In the genomic region with DNA sequence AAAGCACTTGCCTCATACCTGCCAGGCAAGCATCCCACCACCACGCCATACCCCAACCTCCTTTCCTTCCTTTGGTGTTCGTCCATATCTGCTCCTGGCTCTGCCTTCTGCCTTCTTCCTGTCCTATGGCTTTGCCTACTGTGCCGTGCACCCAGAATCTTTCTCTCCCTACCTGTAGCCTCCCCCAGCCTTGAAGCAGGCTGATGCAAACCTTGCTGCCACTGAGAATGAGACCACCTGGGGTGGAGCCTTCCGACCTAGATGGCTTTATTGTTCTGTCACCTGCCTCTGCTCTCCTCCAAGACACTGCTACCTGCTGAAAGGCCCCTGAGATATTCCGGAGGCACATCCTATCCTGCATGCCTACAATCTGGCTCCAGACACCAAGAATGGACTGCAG, we compare ENCODE assay signal across 17 mouse cellular contexts. TPM values are rescaled to one million over a fixed set of nuclear protein-coding genes. Genes with fewer than 3 reads are reported as not detected.
DNase-seq lines count a peak whose midpoint lies in the region; TF ChIP-seq lines count a peak whose summit lies in the region.
"Not testable (repeated sequence)": the region's sequence is repeated elsewhere in the genome, so short reads cannot be mapped to it uniquely, and the experiment has no call there.
"Had no signal": no experiment of that assay in that cellular context is flagged by ENCODE, and none has a peak within 500 bp of the region (broad histone marks: within the 10 kb centered on the region; RNA-seq: fewer than 3 reads in every experiment).

No protein-coding gene starts in this region.

- TF ChIP-seq CTCF in E14TG2a.4 (conservative IDR thresholded peaks at IDR 0.05; ENCODE audit: low read length); ES-Bruce4 (IDR thresholded peaks at IDR 0.05; ENCODE audit: low read depth, low read length): not testable (repeated sequence)

- peaks cover 17% of the 10 kb centered on the region for H3K9me3 ChIP-seq in E14TG2a.4 (ENCODE audit: low read length)
- H3K9me3 ChIP-seq in ES-Bruce4 (replicated peaks; ENCODE audit: control insufficient read depth, insufficient read depth, low read length, poor library complexity, severe bottlenecking); ES-E14 (ENCODE audit: control insufficient read depth, insufficient read depth, low read depth, low read length): not testable (repeated sequence)

- H3K27me3 ChIP-seq in E14TG2a.4 (ENCODE audit: insufficient read depth, low read length); ES-Bruce4 (ENCODE audit: control insufficient read depth, insufficient read depth, low read length, poor library complexity, severe bottlenecking): not testable (repeated sequence)

- H3K27ac ChIP-seq in ES-Bruce4 (ENCODE audit: insufficient read depth, low read length) (peak overlapping the region; percentile 65), ES-E14 (ENCODE audit: insufficient read depth, low read depth, low read length, poor library complexity, severe bottlenecking) (0 out of 2 replicates have a peak overlapping the region, but pooled peaks have one; percentile 3)

- H3K9ac ChIP-seq in ES-Bruce4 (ENCODE audit: low read depth, poor library complexity, severe bottlenecking); ES-E14 (ENCODE audit: insufficient read depth, low read depth, low read length, poor library complexity, severe bottlenecking): not testable (repeated sequence)

- not testable (repeated sequence) for TF ChIP-seq POLR2A in ES-Bruce4 (IDR thresholded peaks at IDR 0.05; ENCODE audit: insufficient read depth, low read length)

- peaks cover 53% of the 10 kb centered on the region for H3K4me1 ChIP-seq in E14TG2a.4 (replicated peaks; ENCODE audit: low read depth, low read length)
- not testable (repeated sequence) for H3K4me1 ChIP-seq in ES-Bruce4 (ENCODE audit: control insufficient read depth, insufficient read depth, low read length); ES-E14 (ENCODE audit: control insufficient read depth in 2 of 2, insufficient read depth in 2 of 2, low read length in 2 of 2, poor library complexity in 1 of 2)

- in situ Hi-C loops in ES-E14 (cut with MboI; ENCODE audit: low sequenced_read_pairs in 2 of 2, unreplicated experiment in 2 of 2) = not testable (repeated sequence)

- peak; percentile 37 for DNase-seq in ES-CJ7 (ENCODE audit: low read depth, low spot score)
- not testable (repeated sequence) for DNase-seq in ES-E14 (ENCODE audit: low read depth, low spot score)
- DNase-seq in R1 (ENCODE audit: low read depth, low spot score) = peak; percentile 65
- peak; percentile 79 for DNase-seq in heart, adult 11 months

- H3K36me3 ChIP-seq in E14TG2a.4 (ENCODE audit: insufficient read depth, low read length); ES-Bruce4 (ENCODE audit: control insufficient read depth, insufficient read depth, low read length, poor library complexity, severe bottlenecking); ES-E14 (ENCODE audit: control insufficient read depth, insufficient read depth, low read length, poor library complexity, severe bottlenecking): not testable (repeated sequence)

- peak; percentile 66 for TF ChIP-seq EP300 in ES-Bruce4 (IDR thresholded peaks at IDR 0.05; ENCODE audit: insufficient read depth, low read depth, low read length)

- H3K4me3 ChIP-seq in E14TG2a.4 (replicated peaks; ENCODE audit: low read length) = peak overlapping the region; percentile 50
- peak overlapping the region; percentile 21 for H3K4me3 ChIP-seq in ES-Bruce4 (ENCODE audit: low read depth, low read length)
- H3K4me3 ChIP-seq in ES-E14 (ENCODE audit: insufficient read depth in 1 of 2, low read depth in 1 of 2, low read length in 2 of 2, poor library complexity in 1 of 2, severe bottlenecking in 1 of 2) = not testable (repeated sequence)

RNA-seq across cellular contexts. Expression of gene Spink2, which starts 27.4 kb away (rescaled TPM):
- not detected in 2 replicates for polyA plus RNA-seq in ES-Bruce4 (2011; ENCODE audit: insufficient read depth, insufficient read length, low read depth, missing spikeins)
- total RNA-seq in ES-E14 (2012; rRNA removed) = 0.48 and 0.98 TPM in 2 replicates
- total RNA-seq: adrenal gland, adult 18-20 months; adrenal gland, adult 8-10 months; adrenal gland, postnatal 14 days; adrenal gland, postnatal 25 days; G1E; MEL had no signal
- polyA plus RNA-seq: adrenal gland, adult 2 months; C2C12; CD4-positive, CD25-positive, alpha-beta regulatory T cell, adult 4 months; cerebellum, adult 2 months; G1E; Patski had no signal
